Mouse (Mus musculus): ENCODE measurements around the gene Zp3. TPM values are rescaled to one million over a fixed set of nuclear protein-coding genes. Genes with fewer than 3 reads are reported as not detected.

Gene Zp3
- total RNA-seq, 1 experiment from 2014 or later, result not detected

Other genes starting within 250 kb of the Zp3 start
- gene Tmem120a, start 235.7 kb upstream of the Zp3 start, total RNA-seq (2017), result 16.5 to 34.4 TPM (median 19.1 TPM) in 3 replicates
- 1.5 TPM in 1 of 3 replicates, not detected in the others for gene Styxl1, start 201.7 kb upstream of the Zp3 start, total RNA-seq (2017)
- gene Mdh2, start 201.6 kb upstream of the Zp3 start, total RNA-seq (2017), result 86.0 to 121 TPM (median 119 TPM) in 3 replicates
- gene Srrm3, start 173.2 kb upstream of the Zp3 start, total RNA-seq (2017), result not detected in 3 replicates
- gene Hspb1, start 92.2 kb upstream of the Zp3 start, total RNA-seq (2017), result 1.9 TPM in 1 of 3 replicates, not detected in the others
- 86.4 to 119 TPM (median 100 TPM) in 3 replicates for gene Ywhag, start 45.5 kb upstream of the Zp3 start, total RNA-seq (2017)
- gene Ssc4d, start 5.6 kb upstream of the Zp3 start, total RNA-seq (2017), result 1.5 to 1.9 TPM in 2 of 3 replicates, not detected in the other
- gene Dtx2, start 14.7 kb downstream of the Zp3 start, total RNA-seq (2017), result 5.4 to 11.2 TPM (median 6.8 TPM) in 3 replicates
- gene Upk3b, start 58.4 kb downstream of the Zp3 start, total RNA-seq (2017), result not detected in 3 replicates
- gene Upk3bl, start 74.4 kb downstream of the Zp3 start, total RNA-seq (2017), result not detected in 3 replicates
- gene Rasa4, start 103.8 kb downstream of the Zp3 start, total RNA-seq (2017), result 20.8 to 45.1 TPM (median 32.3 TPM) in 3 replicates
- 80.7 to 92.5 TPM (median 81.7 TPM) in 3 replicates for gene Polr2j, start 136.5 kb downstream of the Zp3 start, total RNA-seq (2017)
- 20.4 to 31.1 TPM (median 22.4 TPM) in 3 replicates for gene Lrwd1, start 156.0 kb downstream of the Zp3 start, total RNA-seq (2017)
- 8.4 to 14.0 TPM (median 11.1 TPM) in 3 replicates for gene Alkbh4, start 156.0 kb downstream of the Zp3 start, total RNA-seq (2017)
- gene Orai2, start 190.6 kb downstream of the Zp3 start, total RNA-seq (2017), result 49.2 to 68.3 TPM (median 57.3 TPM) in 3 replicates
- 11.6 to 44.1 TPM (median 27.7 TPM) in 3 replicates for gene Prkrip1, start 218.9 kb downstream of the Zp3 start, total RNA-seq (2017)

Data from monocyte, adult 5-6 weeks (primary cell).